Mouse (Mus musculus) MEL (cell line): ENCODE data around the gene Sh3tc1.

ENCODE experiments used
- CTCF ChIP-seq, 3 experiments: IDR thresholded peaks in 2 of 3; conservative IDR thresholded peaks in 1 of 3; 2 replicates each; pipeline ENCODE4 v1.5.1; 2011 to 2012; ENCODE audit warnings: low read length in 3 of 3, low read depth in 2 of 3, mild to moderate bottlenecking in 2 of 3, improper control_type of control experiment in 1 of 3, inconsistent platforms in 1 of 3, mixed read lengths in 1 of 3, moderate library complexity in 1 of 3; ENCODE audit not compliant: control insufficient read depth in 1 of 3, insufficient read depth in 1 of 3, poor library complexity in 1 of 3, severe bottlenecking in 1 of 3
- GATA1 ChIP-seq: IDR thresholded peaks from 2 replicates; pipeline ENCODE4 v1.6.1; 2011; ENCODE audit warnings: low read depth, low read length, improper control_type of control experiment
- MYC ChIP-seq: IDR thresholded peaks from 2 replicates; pipeline ENCODE4 v1.6.1; 2011; ENCODE audit warnings: low read depth, mild to moderate bottlenecking, low read length, improper control_type of control experiment, moderate library complexity
- RAD21 ChIP-seq: IDR thresholded peaks from 2 replicates; pipeline ENCODE4 v1.6.1; 2011; ENCODE audit warnings: mild to moderate bottlenecking, low read depth, low read length, improper control_type of control experiment

- TF ChIP-seq MYC (no peak), RAD21 (no peak), CTCF (IDR thresholded peaks at IDR 0.05 in 2 of 3, conservative IDR thresholded peaks at IDR 0.05 in 1 of 3; ENCODE audit: control insufficient read depth in 1 of 3, insufficient read depth in 1 of 3, low read depth in 2 of 3, low read length in 3 of 3, poor library complexity in 1 of 3, severe bottlenecking in 1 of 3) (no peak), GATA1 (no peak)
These were observed 85.9 kb downstream of the Sh3tc1 start for GRCm38 (mm10) chr5:35653743-35654395.
